Mouse (Mus musculus) regulatory T cell (primary cell): ENCODE measurements around the gene Rasl11b.

Experiments
- in situ Hi-C: fragments of 300-600 bp; cut with MboI, MseI; formaldehyde crosslinking; loops from one replicate; pipeline ENCODE4 v1.15.1; 2025; ENCODE audit warnings: high pct_unique_total_duplicates

Gene Rasl11b

DNA sequence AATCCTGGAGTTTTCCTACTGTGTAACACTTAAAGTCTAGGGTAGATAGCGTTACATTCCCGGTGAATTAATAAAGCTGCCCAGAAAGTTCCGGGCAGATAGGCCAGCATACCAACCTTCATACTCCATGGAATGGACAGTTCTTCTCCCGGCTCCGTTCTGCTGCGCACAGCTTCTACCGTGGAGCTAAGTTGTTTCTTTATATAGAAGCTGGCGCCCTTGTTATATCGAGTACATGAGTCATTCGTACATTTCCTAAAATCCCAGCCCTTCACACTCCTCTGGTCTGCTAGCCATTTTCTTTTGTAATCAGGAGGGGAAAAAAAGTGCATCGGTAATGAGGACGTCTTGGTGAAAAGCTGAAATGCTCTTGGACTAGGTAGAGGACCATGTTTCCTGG, 7.0 kb upstream of the Rasl11b start:
- in situ Hi-C loops, result no loop called here

DNA sequence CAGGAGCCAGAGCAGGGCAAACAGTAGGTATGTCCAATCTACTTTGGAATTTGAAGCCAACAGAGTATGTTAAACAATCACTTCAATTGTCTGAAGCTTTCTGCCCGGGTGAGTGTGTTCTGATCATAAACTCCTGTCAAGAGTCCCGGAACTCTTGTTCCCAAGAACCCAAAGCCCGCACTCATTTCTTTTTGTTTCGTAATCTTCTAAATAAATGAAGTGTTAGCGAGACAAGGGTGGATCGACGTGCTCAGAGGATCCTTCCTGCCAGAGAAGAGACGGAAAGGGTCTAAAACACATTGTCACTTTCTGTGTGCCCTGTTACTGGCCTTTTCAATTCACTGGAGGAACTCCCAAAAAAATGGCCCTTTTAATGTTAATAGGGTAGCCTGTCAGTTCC, 6.2 kb upstream of the Rasl11b start:
- in situ Hi-C loops, result no loop called here

- in situ Hi-C loops, result no loop called here
These were observed 5.5 kb upstream of the Rasl11b start for GRCm38 (mm10) chr5:74189484-74190160.

- in situ Hi-C loops, result no loop called here
These were observed 5.0 kb upstream of the Rasl11b start for GRCm38 (mm10) chr5:74190161-74190491.

DNA sequence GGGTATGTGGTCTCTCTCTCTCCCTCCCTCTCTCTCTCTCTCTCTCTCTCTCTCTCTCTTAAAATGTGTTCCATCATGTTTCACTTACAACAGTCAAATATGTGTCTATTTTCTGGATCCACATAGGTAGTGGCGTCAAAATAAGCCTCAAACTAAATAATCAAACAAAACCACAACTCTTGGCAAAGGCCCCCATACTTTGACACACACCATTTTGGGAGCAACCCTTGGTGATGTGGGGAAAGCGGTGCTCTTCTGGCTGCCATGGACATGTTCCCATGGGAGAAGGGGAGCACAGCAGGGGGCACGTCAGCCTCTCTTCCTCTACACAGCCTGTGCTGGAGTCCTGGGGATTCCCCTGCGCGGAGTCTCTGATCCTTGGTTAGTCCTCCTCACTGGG, 4.2 kb upstream of the Rasl11b start:
- in situ Hi-C loops, result no loop called here

- in situ Hi-C loops, result no loop called here
These were observed 2.1 kb upstream of the Rasl11b start for GRCm38 (mm10) chr5:74193008-74193407.

DNA sequence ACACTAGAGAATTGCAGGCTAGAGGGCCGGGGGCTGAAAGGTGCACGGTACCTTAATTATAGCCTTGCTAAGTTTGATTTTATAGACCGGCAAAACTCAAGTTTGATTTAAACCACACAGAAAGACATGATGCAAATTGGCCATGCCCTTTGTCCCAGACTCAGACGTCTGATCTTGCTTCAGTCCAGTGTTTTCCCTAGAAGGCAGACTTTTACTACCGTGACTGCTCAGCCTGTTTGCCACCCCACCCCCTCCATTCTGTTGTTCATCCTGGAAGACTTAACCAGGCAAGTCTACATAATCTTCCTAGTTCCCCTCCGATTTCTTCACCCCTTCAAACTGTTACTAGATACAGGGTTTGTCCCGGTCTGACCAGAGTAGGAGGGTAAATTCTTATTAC, 1.5 kb upstream of the Rasl11b start:
- in situ Hi-C loops, result no loop called here

- in situ Hi-C loops, result no loop called here
These were observed 852 bp upstream of the Rasl11b start for GRCm38 (mm10) chr5:74194027-74194840.

- in situ Hi-C loops, result loop anchor here (5.0 kb wide), 1 partner anchor 108 kb away; no protein-coding TSS in a partner anchor
These were observed 674 bp downstream of the Rasl11b start for GRCm38 (mm10) chr5:74195614-74196306.

GRCm38 (mm10) chr5:74196307-74196618, 1.2 kb downstream of the Rasl11b start:
- in situ Hi-C loops, result loop anchor here (5.0 kb wide), 1 partner anchor 109 kb away; no protein-coding TSS in a partner anchor

- in situ Hi-C loops, result loop anchor here (5.0 kb wide), 1 partner anchor 110 kb away; no protein-coding TSS in a partner anchor
These were observed 2.6 kb downstream of the Rasl11b start for GRCm38 (mm10) chr5:74197541-74198330.

- in situ Hi-C loops, result loop anchor here (5.0 kb wide), 1 partner anchor 111 kb away; no protein-coding TSS in a partner anchor
These were observed 3.4 kb downstream of the Rasl11b start for GRCm38 (mm10) chr5:74198446-74198845.

DNA sequence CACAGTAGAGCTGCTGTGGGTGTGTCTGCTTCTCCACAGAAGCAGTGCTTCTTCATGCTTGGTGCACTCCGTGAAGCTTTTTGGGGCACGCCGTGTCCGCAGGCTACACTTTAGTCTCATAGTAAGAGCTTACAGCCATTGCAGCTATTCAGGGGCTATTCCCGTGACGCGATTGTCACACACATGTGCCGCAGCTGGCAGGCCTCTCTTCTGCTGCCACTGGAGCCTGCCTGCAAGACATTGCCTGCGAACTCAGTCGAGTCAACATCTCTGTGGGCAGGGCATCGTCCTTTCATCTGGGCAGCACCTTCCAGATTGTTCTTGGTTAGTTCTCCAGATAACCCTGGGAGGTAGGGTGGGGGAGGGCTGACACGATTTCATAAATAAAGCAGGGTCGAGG, 4.7 kb downstream of the Rasl11b start:
- in situ Hi-C loops, result loop anchor here (5.0 kb wide), 2 partner anchors 68 to 112 kb away; no protein-coding TSS in a partner anchor

DNA sequence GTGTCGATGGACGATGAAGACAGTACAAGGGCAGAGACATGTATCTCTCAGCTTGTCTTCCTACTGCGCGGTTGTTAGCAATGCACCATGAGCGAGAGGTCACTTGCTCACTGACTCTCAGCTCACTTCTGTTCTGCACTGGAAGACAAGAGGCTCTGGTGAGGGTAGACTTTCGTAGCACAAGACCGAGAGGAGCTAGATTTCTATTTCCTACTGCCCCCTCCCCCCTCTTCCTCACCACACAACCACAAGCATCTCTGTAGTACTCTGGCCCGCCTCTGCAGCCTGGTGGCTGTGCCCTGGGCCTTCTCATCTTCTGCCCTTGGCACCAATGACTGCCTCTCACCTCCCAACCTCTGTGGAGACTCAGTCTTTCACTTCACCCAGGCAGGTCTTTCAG, 5.4 kb downstream of the Rasl11b start:
- in situ Hi-C loops, result loop anchor here (5.0 kb wide), 1 partner anchor 67 kb away; no protein-coding TSS in a partner anchor

DNA sequence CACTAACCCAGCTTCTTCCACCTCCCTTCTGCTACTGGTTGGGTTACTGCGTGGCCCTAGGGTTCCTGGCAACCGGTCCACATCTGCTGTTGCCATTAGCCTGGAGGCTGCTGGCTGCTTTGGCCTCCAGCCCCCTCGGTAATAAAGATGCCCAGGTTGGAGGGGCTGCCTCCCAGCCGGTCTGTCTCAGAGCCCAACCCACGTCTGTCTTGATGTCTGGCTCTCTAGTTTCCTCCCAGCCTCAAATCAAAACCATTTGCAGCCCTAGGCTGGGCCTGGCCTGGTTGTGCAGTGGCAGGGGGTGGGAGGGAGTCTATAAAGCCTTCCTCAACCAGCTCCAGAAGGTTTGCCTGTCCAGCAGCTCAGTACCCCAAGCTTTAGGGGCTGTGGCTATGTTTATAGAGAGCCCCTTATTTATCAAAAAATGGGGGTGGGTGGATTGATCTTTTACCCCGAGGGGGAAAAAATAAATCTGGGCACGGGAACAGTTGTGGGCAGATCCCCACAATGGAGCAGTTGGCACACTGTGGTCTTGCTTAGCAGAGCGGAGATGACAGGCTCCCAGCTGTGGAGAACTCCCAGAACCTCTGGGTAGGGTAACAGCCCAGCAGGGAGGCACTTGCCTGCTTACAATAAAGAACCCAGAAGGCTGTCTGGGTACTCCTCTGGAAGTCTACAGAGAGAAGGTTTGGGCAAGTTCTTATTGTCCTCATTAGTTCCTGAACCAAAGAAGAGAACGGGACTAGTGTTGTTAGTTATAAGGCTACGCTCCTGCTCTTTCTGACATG, 6.7 kb downstream of the Rasl11b start:
- in situ Hi-C loops, result loop anchor here (5.0 kb wide), 1 partner anchor 66 kb away; no protein-coding TSS in a partner anchor

DNA sequence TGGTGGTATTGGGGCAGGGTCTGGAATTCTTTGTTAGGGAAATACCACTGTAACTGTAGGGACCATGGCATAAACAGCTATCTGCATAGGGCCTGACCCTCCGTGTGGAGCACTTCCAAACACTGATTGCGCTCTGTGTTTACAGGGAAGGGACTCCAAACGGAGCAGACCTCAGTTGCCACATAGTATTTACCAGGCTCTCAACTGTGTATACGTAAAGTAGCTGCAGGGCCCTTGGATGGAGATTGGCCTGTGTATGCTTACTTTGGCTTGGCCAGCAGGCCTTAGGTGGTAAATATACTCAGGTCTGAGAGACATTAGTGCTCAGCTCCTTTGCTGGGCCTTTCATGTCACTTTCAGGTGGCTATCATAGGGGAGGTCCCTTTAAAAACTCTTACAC, 7.4 kb downstream of the Rasl11b start:
- in situ Hi-C loops, result loop anchor here (5.0 kb wide), 1 partner anchor 65 kb away; no protein-coding TSS in a partner anchor

DNA sequence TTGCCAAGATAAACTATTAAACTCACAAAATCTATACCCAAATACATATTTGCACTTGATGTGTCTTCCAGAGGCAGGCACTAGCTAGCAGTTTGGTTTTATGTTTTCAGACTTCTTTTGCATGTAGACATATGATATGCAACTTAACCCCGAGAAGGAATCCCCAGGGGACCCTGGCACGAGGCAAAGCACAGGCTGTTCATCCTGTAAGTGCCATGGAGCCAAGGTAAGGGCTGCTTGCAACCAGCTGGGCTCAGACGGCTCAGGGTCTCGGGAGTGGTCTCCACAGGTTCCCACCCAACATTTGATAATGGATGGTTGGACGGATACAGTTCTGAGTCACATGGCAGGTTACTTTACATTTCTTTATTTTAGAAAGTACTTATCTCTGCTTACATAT, 9.4 kb downstream of the Rasl11b start:
- in situ Hi-C loops, result loop anchor here (5.0 kb wide), 1 partner anchor 63 kb away; no protein-coding TSS in a partner anchor

DNA sequence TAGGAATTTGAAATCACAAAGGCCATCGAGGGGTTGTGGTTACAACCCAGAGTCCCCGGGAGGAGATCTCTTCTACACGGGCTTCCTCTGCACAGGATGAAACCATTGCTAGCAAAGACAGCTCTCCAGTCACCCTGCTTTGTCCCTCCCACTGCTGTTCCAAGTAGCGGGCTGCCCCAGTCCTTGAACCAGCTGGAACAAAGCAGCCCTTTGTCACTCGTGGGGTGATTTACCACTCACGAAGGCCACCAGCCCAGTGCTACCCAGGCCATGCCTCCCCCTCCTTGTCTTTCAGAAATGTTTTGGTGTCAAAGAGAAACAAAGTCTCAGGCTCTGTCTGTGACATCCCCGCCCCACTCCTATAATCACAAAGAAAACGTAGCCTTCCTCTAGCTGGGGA, 10.4 kb downstream of the Rasl11b start:
- in situ Hi-C loops, result no loop called here

DNA sequence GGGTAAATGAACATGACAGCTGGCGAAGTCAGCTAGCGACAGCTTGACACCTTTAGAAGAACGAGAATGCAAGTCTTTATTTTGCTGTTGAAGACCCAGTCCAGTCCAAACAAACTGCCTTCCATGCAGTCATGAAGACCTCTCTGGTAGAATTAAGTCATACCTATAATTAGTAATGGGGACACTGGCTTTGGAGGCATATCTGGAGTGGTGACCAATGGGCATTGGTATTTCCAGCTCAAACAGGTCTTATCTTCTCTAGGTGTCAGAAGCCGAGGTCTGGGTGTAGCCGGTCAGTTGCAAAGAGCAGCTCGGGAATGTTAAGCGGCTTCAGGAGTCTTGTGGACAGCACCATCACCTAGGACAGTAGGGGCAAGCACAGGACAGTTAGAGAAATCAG, 11.0 kb downstream of the Rasl11b start:
- in situ Hi-C loops, result no loop called here

DNA sequence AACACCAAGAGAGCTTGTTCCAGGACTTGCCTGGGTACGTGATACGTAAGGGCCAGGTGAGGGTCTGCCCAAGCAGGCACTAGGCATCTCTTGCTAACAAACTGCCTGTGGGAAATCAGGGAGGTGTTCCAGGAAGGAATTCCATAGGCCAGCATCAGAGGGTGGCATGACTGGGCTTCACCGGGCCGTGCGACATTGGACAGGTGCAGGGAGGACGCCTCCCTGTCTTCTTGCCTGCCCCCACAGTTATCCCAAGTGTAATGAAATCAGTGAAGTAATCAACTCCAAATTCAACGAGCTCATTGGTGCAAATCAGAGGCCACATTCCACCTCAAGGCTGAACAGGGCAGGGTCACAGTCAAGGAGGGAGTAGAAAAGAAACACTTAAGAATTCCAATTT, 11.6 kb downstream of the Rasl11b start:
- in situ Hi-C loops, result no loop called here

DNA sequence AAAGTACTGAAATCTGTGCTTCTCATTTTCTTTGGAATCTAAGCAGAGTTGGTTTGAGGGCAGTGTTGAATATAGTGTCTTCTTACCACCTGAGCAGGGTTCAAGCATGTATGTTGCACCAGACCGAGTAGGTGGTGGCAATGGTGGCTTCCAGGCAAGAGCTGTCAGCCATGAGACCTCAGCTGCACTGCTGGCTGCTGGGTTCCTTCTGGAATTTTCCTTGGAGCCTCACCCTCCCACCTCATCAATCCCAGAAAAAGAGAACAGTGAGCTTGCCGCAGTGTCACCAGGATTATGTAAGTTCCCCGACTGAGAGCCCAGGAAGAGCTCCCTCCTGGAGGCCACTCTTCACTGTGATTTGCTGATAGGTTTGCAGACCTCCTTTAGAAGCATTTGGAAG, 12.1 kb downstream of the Rasl11b start:
- in situ Hi-C loops, result no loop called here
